Mouse (Mus musculus): ENCODE results near the gene Tldc2. TPM values are rescaled to one million over a fixed set of nuclear protein-coding genes. Genes with fewer than 3 reads are reported as not detected.

The Tldc2 gene
- polyA plus RNA-seq, 1 experiment from 2014 or later: 0.71 TPM

GRCm38 (mm10) chr2:157104454-157104853, 17.6 kb downstream of the Tldc2 start:
- H3K4me3 ChIP-seq (ENCODE audit: low read length): no peak overlapping the region
- WGBS: 70% methylated on average over 8 of the region's 8 CpGs
- H3K9ac ChIP-seq (replicated peaks; ENCODE audit: low read length): no peak overlapping the region
- H3K4me1 ChIP-seq (ENCODE audit: insufficient read depth, low read length): peaks cover 9% of the 10 kb centered on the region; the same call in 1 of the 2 replicates
- ATAC-seq (ENCODE audit: low FRiP score, low TSS enrichment): 0 out of 2 replicates have a peak, but pooled peaks have one; percentile 55
- no peak overlapping the region for H3K4me2 ChIP-seq (replicated peaks; ENCODE audit: low read depth, low read length)
- no peaks in the 10 kb centered on the region for H3K9me3 ChIP-seq (ENCODE audit: low read length)
- H3K27ac ChIP-seq (ENCODE audit: low read length): 0 out of 2 replicates have a peak overlapping the region, but pooled peaks have one; percentile 47
- H3K36me3 ChIP-seq (ENCODE audit: insufficient read depth, low read length): peaks cover 21% of the 10 kb centered on the region
- no peaks in the 10 kb centered on the region for H3K27me3 ChIP-seq (ENCODE audit: insufficient read depth, low read length)

GRCm38 (mm10) chr2:157108236-157108635, 21.4 kb downstream of the Tldc2 start:
- ATAC-seq (ENCODE audit: low FRiP score, low TSS enrichment): no peak
- Histone ChIP-seq H3K9ac (replicated peaks; ENCODE audit: low read length) (no peak overlapping the region), H3K4me2 (replicated peaks; ENCODE audit: low read depth, low read length) (no peak overlapping the region), H3K4me3 (ENCODE audit: low read length) (no peak overlapping the region), H3K27ac (ENCODE audit: low read length) (no peak overlapping the region), H3K27me3 (ENCODE audit: insufficient read depth, low read length) (no peaks in the 10 kb centered on the region), H3K36me3 (ENCODE audit: insufficient read depth, low read length) (peaks cover 21% of the 10 kb centered on the region), H3K4me1 (ENCODE audit: insufficient read depth, low read length) (no peaks in the 10 kb centered on the region), H3K9me3 (ENCODE audit: low read length) (no peaks in the 10 kb centered on the region)
- 84% methylated on average over 4 of the region's 4 CpGs for WGBS

- no peak overlapping the region for H3K4me3 ChIP-seq (ENCODE audit: low read length)
- H3K9me3 ChIP-seq (ENCODE audit: low read length): no peaks in the 10 kb centered on the region
- peaks cover 14% of the 10 kb centered on the region for H3K36me3 ChIP-seq (ENCODE audit: insufficient read depth, low read length)
- no peak for ATAC-seq (ENCODE audit: low FRiP score, low TSS enrichment)
- no peaks in the 10 kb centered on the region for H3K27me3 ChIP-seq (ENCODE audit: insufficient read depth, low read length)
- WGBS: 27% methylated on average over 3 of the region's 3 CpGs
- H3K4me1 ChIP-seq (ENCODE audit: insufficient read depth, low read length): no peaks in the 10 kb centered on the region
- H3K4me2 ChIP-seq (replicated peaks; ENCODE audit: low read depth, low read length): no peak overlapping the region
- no peak overlapping the region for H3K27ac ChIP-seq (ENCODE audit: low read length)
- no peak overlapping the region for H3K9ac ChIP-seq (replicated peaks; ENCODE audit: low read length)
These were observed 30.1 kb downstream of the Tldc2 start for GRCm38 (mm10) chr2:157116964-157117363.

GRCm38 (mm10) chr2:157118556-157118955, 31.7 kb downstream of the Tldc2 start:
- H3K4me3 ChIP-seq (ENCODE audit: low read length): no peak overlapping the region
- H3K27ac ChIP-seq (ENCODE audit: low read length): no peak overlapping the region
- no peaks in the 10 kb centered on the region for H3K4me1 ChIP-seq (ENCODE audit: insufficient read depth, low read length)
- H3K27me3 ChIP-seq (ENCODE audit: insufficient read depth, low read length): no peaks in the 10 kb centered on the region
- no peak overlapping the region for H3K9ac ChIP-seq (replicated peaks; ENCODE audit: low read length)
- ATAC-seq (ENCODE audit: low FRiP score, low TSS enrichment): no peak
- H3K9me3 ChIP-seq (ENCODE audit: low read length): no peaks in the 10 kb centered on the region
- H3K36me3 ChIP-seq (ENCODE audit: insufficient read depth, low read length): peaks cover 11% of the 10 kb centered on the region
- 81% methylated on average over 4 of the region's 4 CpGs for WGBS
- no peak overlapping the region for H3K4me2 ChIP-seq (replicated peaks; ENCODE audit: low read depth, low read length)

GRCm38 (mm10) chr2:157119075-157119474, 32.2 kb downstream of the Tldc2 start:
- Histone ChIP-seq H3K4me3 (ENCODE audit: low read length) (no peak overlapping the region), H3K36me3 (ENCODE audit: insufficient read depth, low read length) (peaks cover 6% of the 10 kb centered on the region)
- ATAC-seq (ENCODE audit: low FRiP score, low TSS enrichment): no peak

GRCm38 (mm10) chr2:157121766-157122165, 34.9 kb downstream of the Tldc2 start:
- Histone ChIP-seq H3K4me2 (replicated peaks; ENCODE audit: low read depth, low read length) (no peak overlapping the region), H3K27ac (ENCODE audit: low read length) (no peak overlapping the region), H3K36me3 (ENCODE audit: insufficient read depth, low read length) (peaks cover 3% of the 10 kb centered on the region; the same call in 1 of the 2 replicates), H3K9ac (replicated peaks; ENCODE audit: low read length) (no peak overlapping the region), H3K27me3 (ENCODE audit: insufficient read depth, low read length) (no peaks in the 10 kb centered on the region), H3K9me3 (ENCODE audit: low read length) (no peaks in the 10 kb centered on the region), H3K4me3 (ENCODE audit: low read length) (no peak overlapping the region), H3K4me1 (ENCODE audit: insufficient read depth, low read length) (no peaks in the 10 kb centered on the region)
- 93% methylated on average over 8 of the region's 8 CpGs for WGBS
- no peak for ATAC-seq (ENCODE audit: low FRiP score, low TSS enrichment)

More at GRCm38 (mm10) chr2:157119075-157119474, 32.2 kb downstream of the Tldc2 start:
- Histone ChIP-seq H3K4me1 (ENCODE audit: insufficient read depth, low read length) (no peaks in the 10 kb centered on the region), H3K27ac (ENCODE audit: low read length) (no peak overlapping the region), H3K9ac (replicated peaks; ENCODE audit: low read length) (no peak overlapping the region), H3K27me3 (ENCODE audit: insufficient read depth, low read length) (no peaks in the 10 kb centered on the region), H3K4me2 (replicated peaks; ENCODE audit: low read depth, low read length) (no peak overlapping the region), H3K9me3 (ENCODE audit: low read length) (no peaks in the 10 kb centered on the region)
- 64% methylated on average over 3 of the region's 3 CpGs for WGBS

- no peaks in the 10 kb centered on the region for H3K9me3 ChIP-seq (ENCODE audit: low read length)
- H3K36me3 ChIP-seq (ENCODE audit: insufficient read depth, low read length): peaks cover 8% of the 10 kb centered on the region; the same call in 1 of the 2 replicates
- H3K27me3 ChIP-seq (ENCODE audit: insufficient read depth, low read length): no peaks in the 10 kb centered on the region
- no peak overlapping the region for H3K9ac ChIP-seq (replicated peaks; ENCODE audit: low read length)
- no peak overlapping the region for H3K4me2 ChIP-seq (replicated peaks; ENCODE audit: low read depth, low read length)
- H3K4me3 ChIP-seq (ENCODE audit: low read length): no peak overlapping the region
- WGBS: 90% methylated on average over 3 of the region's 3 CpGs
- H3K27ac ChIP-seq (ENCODE audit: low read length): no peak overlapping the region
- no peak for ATAC-seq (ENCODE audit: low FRiP score, low TSS enrichment)
- no peaks in the 10 kb centered on the region for H3K4me1 ChIP-seq (ENCODE audit: insufficient read depth, low read length)
These were observed 38.4 kb downstream of the Tldc2 start for GRCm38 (mm10) chr2:157125246-157125645.

- Histone ChIP-seq H3K9me3 (ENCODE audit: low read length) (no peaks in the 10 kb centered on the region), H3K4me3 (ENCODE audit: low read length) (no peak overlapping the region), H3K4me1 (ENCODE audit: insufficient read depth, low read length) (no peaks in the 10 kb centered on the region), H3K27ac (ENCODE audit: low read length) (no peak overlapping the region), H3K27me3 (ENCODE audit: insufficient read depth, low read length) (no peaks in the 10 kb centered on the region), H3K36me3 (ENCODE audit: insufficient read depth, low read length) (peaks cover 8% of the 10 kb centered on the region; the same call in 1 of the 2 replicates), H3K9ac (replicated peaks; ENCODE audit: low read length) (no peak overlapping the region), H3K4me2 (replicated peaks; ENCODE audit: low read depth, low read length) (no peak overlapping the region)
- WGBS: 78% methylated on average over 3 of the region's 3 CpGs
- no peak for ATAC-seq (ENCODE audit: low FRiP score, low TSS enrichment)
These were observed 40.5 kb downstream of the Tldc2 start for GRCm38 (mm10) chr2:157127370-157127769.

GRCm38 (mm10) chr2:157128072-157128471, 41.2 kb downstream of the Tldc2 start:
- Histone ChIP-seq H3K36me3 (ENCODE audit: insufficient read depth, low read length) (0 out of 2 replicates have a peak, but pooled peaks cover 8% of the 10 kb centered on the region), H3K9ac (replicated peaks; ENCODE audit: low read length) (no peak overlapping the region), H3K27ac (ENCODE audit: low read length) (no peak overlapping the region), H3K4me2 (replicated peaks; ENCODE audit: low read depth, low read length) (no peak overlapping the region), H3K4me1 (ENCODE audit: insufficient read depth, low read length) (no peaks in the 10 kb centered on the region), H3K27me3 (ENCODE audit: insufficient read depth, low read length) (no peaks in the 10 kb centered on the region), H3K9me3 (ENCODE audit: low read length) (no peaks in the 10 kb centered on the region), H3K4me3 (ENCODE audit: low read length) (no peak overlapping the region)
- ATAC-seq (ENCODE audit: low FRiP score, low TSS enrichment): no peak
- 71% methylated on average over 4 of the region's 4 CpGs for WGBS

- Histone ChIP-seq H3K4me2 (replicated peaks; ENCODE audit: low read depth, low read length) (no peak overlapping the region), H3K4me3 (ENCODE audit: low read length) (no peak overlapping the region), H3K4me1 (ENCODE audit: insufficient read depth, low read length) (0 out of 2 replicates have a peak, but pooled peaks cover 8% of the 10 kb centered on the region), H3K9ac (replicated peaks; ENCODE audit: low read length) (no peak overlapping the region), H3K36me3 (ENCODE audit: insufficient read depth, low read length) (0 out of 2 replicates have a peak, but pooled peaks cover 8% of the 10 kb centered on the region), H3K27me3 (ENCODE audit: insufficient read depth, low read length) (no peaks in the 10 kb centered on the region), H3K27ac (ENCODE audit: low read length) (no peak overlapping the region), H3K9me3 (ENCODE audit: low read length) (no peaks in the 10 kb centered on the region)
- no peak for ATAC-seq (ENCODE audit: low FRiP score, low TSS enrichment)
- WGBS: 93% methylated on average over 4 of the region's 4 CpGs
These were observed 42.2 kb downstream of the Tldc2 start for GRCm38 (mm10) chr2:157129096-157129495.

Data from kidney, embryonic 16.5 days (tissue).